Mouse (Mus musculus) lung, postnatal 0 days (tissue): Measurements from ENCODE around the gene Bckdk.

Experiments used
- CTCF ChIP-seq: IDR thresholded peaks from 2 replicates; pipeline ENCODE4 v1.5.1; 2016; ENCODE audit warnings: antibody characterized with exemption, mild to moderate bottlenecking
- EP300 ChIP-seq: IDR thresholded peaks from 2 replicates; pipeline ENCODE4 v1.6.1; 2016; ENCODE audit warnings: antibody characterized with exemption, mild to moderate bottlenecking, control low read depth

GRCm38 (mm10) chr7:127912938-127913337, 9.1 kb downstream of the Bckdk start:
- no peak for TF ChIP-seq CTCF
- TF ChIP-seq EP300, result no peak
